Mouse (Mus musculus) heart, adult 9 months (tissue): ENCODE data around the gene Synj1.

ENCODE experiments used
- DNase-seq, 2 experiments: peaks; one replicate each; pipeline ENCODE4 v3.0.0; 2022; ENCODE audit warnings: low spot score in 2 of 2

Synj1 gene

DNA sequence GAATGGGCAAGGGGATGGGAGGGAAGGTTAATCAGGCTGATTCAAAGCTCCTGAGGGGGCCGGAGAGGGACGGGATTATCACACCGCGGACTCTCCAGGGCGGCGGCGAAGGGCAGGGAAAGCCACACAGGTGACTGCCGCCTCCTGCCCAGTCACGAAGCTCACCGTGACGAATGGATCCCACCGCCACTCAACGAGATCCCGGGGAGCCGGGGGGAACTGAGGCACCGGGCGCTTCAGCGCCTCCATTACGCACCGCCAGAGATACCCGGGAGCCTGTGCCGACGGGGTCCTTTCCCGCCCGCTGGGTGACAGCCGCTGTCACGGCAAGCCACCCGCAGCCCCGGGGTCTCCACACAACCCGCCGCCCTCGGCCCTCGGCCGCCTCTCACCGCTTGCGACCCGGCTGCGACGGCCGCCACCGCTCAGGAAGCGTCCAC is 507 bp downstream of the Synj1 start:
- DNase-seq: no peak

- peak in 1 of 2 experiments; percentile 4 for DNase-seq
Observed at GRCm38 (mm10) chr16:91009942-91010529, 1.1 kb downstream of the Synj1 start.

DNA sequence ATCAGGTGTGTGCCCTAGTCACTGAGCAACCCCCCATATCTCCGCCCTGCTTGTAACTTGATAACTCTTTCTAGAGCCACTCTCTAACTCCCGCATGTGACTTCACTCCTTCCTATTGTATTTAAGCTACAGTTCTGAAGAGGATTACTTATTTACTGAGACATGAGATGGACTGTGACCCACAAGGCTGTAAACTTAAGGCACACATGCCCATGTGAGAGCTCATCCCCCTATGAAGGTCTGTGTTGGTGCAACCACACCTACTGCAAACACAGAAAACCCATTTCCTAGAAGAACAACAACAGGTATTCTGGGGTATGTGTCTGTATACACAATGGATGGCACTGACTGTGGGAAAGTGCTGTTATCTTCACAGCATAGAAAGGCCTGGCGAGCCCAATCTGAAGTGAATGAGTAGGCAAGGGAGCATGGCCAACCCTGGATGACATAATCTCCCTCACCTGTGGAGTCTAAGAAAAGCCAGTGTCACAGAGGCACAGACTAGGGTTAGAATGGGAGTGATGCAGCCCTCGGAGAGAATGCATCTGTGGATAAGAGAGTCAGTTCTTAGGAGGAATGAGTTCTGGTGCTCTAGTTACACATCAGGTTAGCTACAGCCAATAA is 6.1 kb downstream of the Synj1 start:
- no peak for DNase-seq

GRCm38 (mm10) chr16:91001098-91001497 is 10.0 kb downstream of the Synj1 start:
- DNase-seq: peak in 1 of 2 experiments; percentile 17

- DNase-seq: no peak
Observed at GRCm38 (mm10) chr16:90999827-91000226, 11.3 kb downstream of the Synj1 start.

- DNase-seq: no peak
Observed at GRCm38 (mm10) chr16:90997822-90998221, 13.3 kb downstream of the Synj1 start.

GRCm38 (mm10) chr16:90996327-90997243 is 14.5 kb downstream of the Synj1 start:
- no peak for DNase-seq

GRCm38 (mm10) chr16:90995498-90995897 is 15.6 kb downstream of the Synj1 start:
- DNase-seq: no peak

- peak; percentile 33 to 34 for DNase-seq
Observed at GRCm38 (mm10) chr16:90995023-90995422, 16.1 kb downstream of the Synj1 start.

DNA sequence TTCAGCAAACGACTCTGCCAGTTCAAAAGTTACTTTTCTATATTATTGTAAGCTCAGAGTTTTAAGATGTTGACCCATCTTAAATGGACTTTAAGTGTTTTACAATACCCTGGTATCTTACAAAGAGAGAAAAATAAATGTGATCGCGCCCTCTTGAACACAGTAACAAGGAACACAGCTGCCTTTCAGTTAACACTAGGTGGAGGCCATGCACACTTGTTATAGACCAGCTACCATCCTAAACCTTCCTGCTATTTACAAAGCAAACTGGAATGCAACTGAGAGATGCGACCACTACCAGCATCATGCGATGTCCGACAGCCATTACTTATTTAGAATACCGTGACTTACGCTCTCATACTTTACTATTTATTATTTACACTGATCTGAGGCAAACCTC is 21.9 kb downstream of the Synj1 start:
- DNase-seq: no peak

DNA sequence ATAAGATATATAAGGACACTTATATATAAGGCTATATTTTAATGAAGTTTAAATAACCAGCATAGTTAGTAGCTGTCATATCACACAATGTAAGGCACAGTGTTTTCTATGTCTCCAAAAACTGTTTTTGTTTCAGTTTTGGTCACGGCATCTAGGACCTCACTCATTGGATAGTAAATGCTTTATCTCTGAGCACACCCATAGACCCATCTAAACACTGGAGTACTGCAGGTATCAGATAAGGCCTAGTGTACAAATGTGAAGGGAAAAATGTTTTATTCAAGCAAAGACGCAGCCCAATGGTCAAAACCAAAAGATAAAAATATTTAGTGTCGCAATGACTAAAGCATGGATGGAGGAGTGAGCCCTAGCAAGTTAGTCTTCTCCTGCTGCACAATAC is 22.4 kb downstream of the Synj1 start:
- DNase-seq: no peak

DNA sequence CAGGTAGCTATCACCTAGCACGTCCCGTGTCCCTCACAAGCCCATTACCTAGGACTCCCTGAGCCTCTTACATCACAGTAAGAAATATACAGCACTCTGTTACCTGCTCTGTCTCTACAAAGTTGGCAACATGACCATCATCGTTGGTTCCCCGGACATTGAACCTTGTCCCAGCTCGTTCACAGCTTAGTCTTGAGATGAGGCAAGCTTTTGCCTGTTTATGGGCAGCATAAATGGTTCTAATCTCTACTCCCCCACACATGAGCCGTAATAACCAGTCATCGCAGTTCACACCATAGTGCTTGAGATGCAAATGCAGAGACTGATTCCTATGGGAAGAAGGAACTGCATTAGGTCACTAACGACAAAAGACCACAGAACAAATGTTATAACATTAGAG is 23.1 kb downstream of the Synj1 start:
- DNase-seq: no peak

DNA sequence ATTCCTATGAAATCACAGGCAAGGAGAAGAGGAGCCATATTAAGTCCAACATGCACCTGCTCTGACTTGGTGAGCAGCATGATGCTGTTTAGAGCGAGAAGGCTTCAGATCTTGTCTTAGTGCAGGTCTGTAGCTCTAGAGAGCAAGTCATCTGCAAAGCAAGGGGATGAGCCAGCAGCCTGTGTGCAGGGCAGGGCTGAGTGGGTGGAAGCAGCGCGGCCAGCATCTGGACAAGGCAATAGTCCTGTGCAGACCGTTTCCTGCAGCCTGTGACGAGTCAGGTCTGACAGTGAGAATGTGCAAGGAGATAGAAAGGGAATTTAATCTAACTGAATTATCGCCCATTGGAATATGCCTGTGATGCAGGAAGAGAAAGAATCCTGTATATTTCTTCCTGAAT is 40.1 kb downstream of the Synj1 start:
- no peak for DNase-seq

- no peak for DNase-seq
Observed at GRCm38 (mm10) chr16:90966241-90966640, 44.9 kb downstream of the Synj1 start.

DNA sequence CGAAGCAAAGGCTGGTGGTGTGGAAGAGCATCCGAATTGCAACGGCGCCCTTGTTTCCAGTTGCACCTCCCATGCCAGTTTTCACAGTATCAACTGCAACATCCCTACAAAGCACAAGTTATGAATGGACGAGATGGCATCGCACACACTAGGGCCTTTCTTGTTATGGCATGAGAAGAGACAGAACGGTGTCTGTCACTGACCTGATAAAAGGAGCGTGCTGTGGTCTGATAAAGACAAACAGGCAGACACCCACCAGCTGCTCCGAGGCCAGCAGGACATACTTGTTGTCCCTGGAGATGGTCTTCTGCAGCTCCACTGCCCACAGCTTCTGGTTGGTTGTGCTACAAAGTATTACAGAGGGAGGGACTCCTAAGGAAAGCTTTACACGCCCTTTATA is 46.8 kb downstream of the Synj1 start:
- no peak for DNase-seq

DNA sequence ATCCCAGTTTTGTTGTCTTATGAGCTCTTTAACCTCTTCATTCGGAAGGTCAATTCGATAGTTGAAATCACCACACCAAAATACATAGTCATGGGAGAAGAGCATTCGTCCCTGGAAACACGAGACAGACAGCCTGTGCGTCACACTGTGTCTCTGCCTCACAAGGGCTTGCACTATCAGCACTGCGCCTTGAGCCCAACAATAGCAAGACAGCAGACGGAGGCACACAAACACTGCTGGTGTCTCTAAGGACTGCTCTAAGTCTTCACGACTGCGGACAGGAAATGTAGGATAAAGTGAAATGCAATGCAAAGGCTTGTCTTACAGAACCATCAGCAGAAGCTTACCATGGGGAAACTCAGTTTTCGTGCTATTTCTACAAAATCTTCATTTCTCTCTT is 47.2 kb downstream of the Synj1 start:
- no peak for DNase-seq

- no peak for DNase-seq
Observed at GRCm38 (mm10) chr16:90963231-90963630, 47.9 kb downstream of the Synj1 start.

GRCm38 (mm10) chr16:90958301-90959085 is 52.6 kb downstream of the Synj1 start:
- DNase-seq: no peak

GRCm38 (mm10) chr16:90955494-90955893 is 55.6 kb downstream of the Synj1 start:
- DNase-seq: no peak

DNA sequence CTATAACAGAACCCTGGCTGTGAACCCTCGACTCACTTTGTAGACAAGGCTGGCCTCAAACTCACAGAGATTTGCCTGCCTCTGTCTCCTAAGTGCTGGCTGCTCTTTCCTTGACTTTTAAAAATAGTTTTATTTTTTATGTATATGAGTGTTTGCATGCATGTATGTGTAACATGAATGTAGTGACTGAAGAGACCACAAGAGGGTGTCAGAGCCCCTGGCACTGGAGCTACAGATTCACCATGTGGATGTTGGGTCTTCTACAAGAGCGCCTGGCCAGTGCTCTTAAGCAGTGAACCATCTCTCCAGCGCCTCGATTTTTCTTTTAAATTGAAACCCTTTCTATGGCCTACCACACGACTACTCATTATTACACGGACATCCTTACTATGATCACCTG is 57.3 kb downstream of the Synj1 start:
- no peak for DNase-seq

DNA sequence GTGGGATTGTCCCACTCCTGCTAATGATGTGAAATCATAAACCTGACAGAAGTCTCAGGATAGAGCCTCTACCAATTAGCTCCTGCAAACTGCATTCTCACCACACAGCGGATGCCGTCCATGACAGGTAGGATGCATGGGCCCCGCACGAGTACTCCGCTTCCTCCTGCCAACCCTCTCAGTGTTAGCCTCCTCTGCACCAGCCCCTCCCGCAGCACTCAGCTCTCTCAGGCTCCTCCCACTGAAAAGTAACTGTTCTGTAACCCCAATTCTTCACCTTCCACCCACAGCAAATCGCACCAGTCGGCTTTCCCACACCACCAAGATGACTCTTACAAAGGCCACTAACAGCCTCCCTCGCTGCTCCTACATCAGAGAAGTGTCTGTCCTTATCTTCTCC is 58.0 kb downstream of the Synj1 start:
- DNase-seq: no peak
